Mouse (Mus musculus) heart, embryonic 12.5 days (tissue): ENCODE data around the gene Ucma. TPM values are rescaled to one million over a fixed set of nuclear protein-coding genes. Genes with fewer than 3 reads are reported as not detected.

ENCODE experiments used
- ATAC-seq: fragments of 200-750 bp; cut with Nextera tagmentation; 2 replicates; pipeline ENCODE4 v1.8.0; 2017; ENCODE audit warnings: moderate TSS enrichment, moderate library complexity; ENCODE audit not compliant: insufficient number of reproducible peaks, low FRiP score
- H3K27ac ChIP-seq: fragments of 300-500 bp; sonication (generic); 2 replicates; pipeline ENCODE4 v1.5.1; 2016; ENCODE audit warnings: mild to moderate bottlenecking, moderate library complexity; ENCODE audit not compliant: poor library complexity, severe bottlenecking
- H3K27me3 ChIP-seq: fragments of 300-500 bp; sonication (generic); replicated peaks from 2 replicates; pipeline ENCODE4 v1.6.1; 2016; ENCODE audit warnings: mild to moderate bottlenecking, moderate library complexity
- H3K36me3 ChIP-seq: fragments of 300-500 bp; sonication (generic); 2 replicates; pipeline ENCODE4 v1.6.1; 2016; ENCODE audit warnings: mild to moderate bottlenecking, moderate library complexity
- H3K4me1 ChIP-seq: fragments of 300-500 bp; sonication (generic); replicated peaks from 2 replicates; pipeline ENCODE4 v1.6.1; 2016; ENCODE audit warnings: mild to moderate bottlenecking
- H3K4me2 ChIP-seq: fragments of 300-500 bp; sonication (generic); 2 replicates; pipeline ENCODE4 v1.6.1; 2016; ENCODE audit warnings: mild to moderate bottlenecking, moderate library complexity
- H3K4me3 ChIP-seq: fragments of 300-500 bp; sonication (generic); 2 replicates; pipeline ENCODE4 v1.5.1; 2016; ENCODE audit warnings: mild to moderate bottlenecking
- H3K9ac ChIP-seq: fragments of 300-500 bp; sonication (generic); 2 replicates; pipeline ENCODE4 v1.6.1; 2016; ENCODE audit warnings: mild to moderate bottlenecking, moderate library complexity
- H3K9me3 ChIP-seq: fragments of 300-500 bp; sonication (generic); replicated peaks from 2 replicates; pipeline ENCODE4 v1.6.1; 2016; ENCODE audit warnings: mild to moderate bottlenecking, moderate library complexity
- WGBS: fragments of 180-500 bp; shearing (Covaris S2); methylation state at CpG from one replicate; pipeline ENCODE4 v1.1.7; 2016; 5-methylcytosine and 5-hydroxymethylcytosine counted together
- polyA plus RNA-seq: library from polyadenylated mRNA; unstranded; fragments of >200 nt; fragmentation: Nextera tagmentation; extraction: Ambion mirVana; gene quantifications from 2 replicates; pipeline ENCODE4 v1.2.1, GENCODE M21; 2016

Gene Ucma
- polyA plus RNA-seq, 1 experiment from 2014 or later, result not detected

DNA sequence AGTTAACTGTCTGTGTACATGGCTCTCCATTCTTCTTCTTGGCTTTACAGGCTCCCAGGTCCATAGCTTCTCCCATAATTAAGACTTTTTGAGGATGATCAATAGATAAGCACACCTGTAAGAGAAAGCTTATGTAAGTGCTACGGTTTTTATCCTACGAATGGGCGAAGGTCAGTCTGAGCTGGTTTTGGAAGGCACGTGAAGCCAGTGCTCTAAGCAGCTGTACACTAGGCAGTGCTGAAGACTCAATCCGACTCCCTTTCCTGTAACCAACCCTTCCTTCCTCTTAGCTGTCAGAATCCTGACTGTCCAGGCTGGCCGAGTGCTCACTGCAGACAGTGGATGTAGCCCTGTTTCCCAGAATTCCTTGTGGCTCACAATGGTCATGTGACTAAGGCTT is 25.3 kb downstream of the Ucma start:
- Histone ChIP-seq H3K27me3 (no peaks in the 10 kb centered on the region), H3K4me3 (no peak overlapping the region), H3K4me1 (no peaks in the 10 kb centered on the region), H3K36me3 (peaks cover 71% of the 10 kb centered on the region), H3K9ac (no peak overlapping the region), H3K27ac (no peak overlapping the region), H3K9me3 (no peaks in the 10 kb centered on the region), H3K4me2 (no peak overlapping the region)
- 91% methylated on average over 6 of the region's 6 CpGs for WGBS
- no peak for ATAC-seq

DNA sequence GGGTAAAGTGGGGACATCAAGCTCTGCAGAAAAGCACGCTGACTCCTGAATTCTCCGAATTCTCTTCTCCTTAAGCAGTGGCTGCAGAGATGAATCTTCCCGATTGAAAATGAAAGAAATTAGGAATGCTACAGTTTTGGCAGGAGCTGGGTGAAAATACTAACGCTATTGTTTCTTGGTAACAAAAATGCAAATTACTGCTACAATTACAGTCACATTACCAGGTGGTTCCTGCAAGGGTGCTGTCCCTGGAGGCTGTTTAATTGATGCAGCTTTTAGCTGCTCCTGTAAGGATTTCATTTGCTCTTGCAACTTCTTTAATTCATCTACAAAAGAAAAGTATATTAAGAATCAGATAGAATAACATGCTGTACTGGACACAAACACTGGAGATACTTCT is 31.2 kb downstream of the Ucma start:
- Histone ChIP-seq H3K4me1 (peaks cover 9% of the 10 kb centered on the region), H3K36me3 (peaks cover 63% of the 10 kb centered on the region), H3K4me3 (no peak overlapping the region), H3K27me3 (no peaks in the 10 kb centered on the region), H3K9ac (no peak overlapping the region), H3K9me3 (no peaks in the 10 kb centered on the region), H3K27ac (no peak overlapping the region), H3K4me2 (no peak overlapping the region)
- no peak for ATAC-seq
- WGBS, result 90% methylated on average over 4 of the region's 4 CpGs

DNA sequence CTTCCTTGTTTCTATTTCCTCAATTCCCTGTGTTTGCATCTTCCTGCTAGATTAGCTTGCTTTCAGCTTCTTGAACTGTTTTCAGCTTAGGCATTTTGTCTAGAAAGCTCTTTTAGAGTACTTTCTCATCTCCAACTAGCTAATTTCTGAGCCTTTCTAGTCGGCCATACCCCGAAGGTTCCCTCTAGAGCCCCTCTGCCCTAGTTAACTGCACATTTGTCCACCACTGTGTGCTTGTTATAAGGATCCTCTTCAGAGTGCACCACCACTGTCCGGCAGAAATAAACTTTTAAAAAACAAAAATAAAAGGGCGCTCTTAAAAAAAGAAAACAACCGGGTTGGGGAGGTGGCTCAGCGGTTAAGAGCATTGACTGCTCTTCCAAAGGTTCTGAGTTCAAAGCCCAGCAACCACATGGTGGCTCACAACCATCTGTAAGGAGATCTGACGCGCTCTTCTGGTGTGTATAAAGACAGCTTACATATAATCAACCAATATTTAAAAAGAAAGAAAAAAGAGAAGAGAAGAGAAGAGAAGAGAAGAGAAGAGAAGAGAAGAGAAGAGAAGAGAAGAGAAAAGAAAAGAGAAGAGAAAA is 36.1 kb downstream of the Ucma start:
- Histone ChIP-seq H3K4me1 (peaks cover 9% of the 10 kb centered on the region), H3K36me3 (peaks cover 25% of the 10 kb centered on the region), H3K4me3 (peak overlapping the region; percentile 77), H3K27me3 (no peaks in the 10 kb centered on the region), H3K27ac (no peak overlapping the region), H3K9me3 (0 out of 2 replicates have a peak, but pooled peaks cover 4% of the 10 kb centered on the region), H3K9ac (peak overlapping the region; percentile 71), H3K4me2 (peak overlapping the region; percentile 68)
- 15% methylated on average over 8 of the region's 8 CpGs for WGBS
- no peak for ATAC-seq

DNA sequence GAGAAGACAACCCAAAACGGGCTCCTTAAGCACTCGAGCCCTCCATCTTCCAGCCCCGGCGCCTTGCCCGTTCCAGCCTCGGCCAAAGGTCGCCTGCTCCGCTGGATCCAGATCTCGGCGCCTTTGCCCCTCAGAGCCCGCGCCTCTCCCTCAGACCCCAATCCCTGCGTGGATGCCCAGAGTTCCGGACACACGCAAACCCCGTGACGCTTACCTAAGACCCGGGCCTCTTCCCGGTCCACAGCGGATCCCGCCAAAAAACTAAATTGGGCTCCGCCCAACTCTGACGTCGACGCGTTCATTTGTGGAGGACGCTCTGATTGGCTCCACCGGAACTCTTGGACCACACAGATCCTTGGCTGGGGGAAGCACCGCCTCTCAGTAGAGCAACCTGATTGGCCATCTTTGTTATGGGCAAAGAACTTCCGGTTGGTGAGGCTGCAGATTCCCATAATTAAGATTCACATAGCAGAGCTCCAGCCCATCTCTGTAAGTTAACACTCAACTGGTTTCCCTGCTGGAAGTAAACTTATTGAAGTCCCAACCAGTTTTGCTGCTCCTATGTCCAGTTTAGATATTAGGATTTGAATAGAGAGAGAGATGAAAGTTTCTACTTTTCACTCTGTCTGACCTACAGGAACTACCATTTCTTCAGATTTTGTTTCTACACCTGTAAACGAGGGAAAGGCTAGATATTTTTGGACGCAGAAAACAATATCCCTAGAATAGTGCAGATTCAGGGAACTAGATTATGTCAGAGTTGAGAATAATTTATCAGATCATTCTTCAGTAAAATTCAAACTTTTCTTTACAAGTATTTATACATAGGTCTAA is 36.8 kb downstream of the Ucma start, which contains the start of gene Mcm10:
Gene Mcm10, minus strand, starts transcription at position 301 of the 834 bp plus-strand sequence.
- H3K27ac ChIP-seq, result no peak within 1 kb of the TSS
- peaks cover 9% of the 10 kb centered on the region for H3K4me1 ChIP-seq
- ATAC-seq, result peak; percentile 100
- H3K36me3 ChIP-seq, result peaks cover 19% of the 10 kb centered on the region
- WGBS, result 3% methylated on average over 32 of the region's 32 CpGs
- 0 out of 2 replicates have a peak, but pooled peaks cover 4% of the 10 kb centered on the region for H3K9me3 ChIP-seq
- H3K27me3 ChIP-seq, result no peaks in the 10 kb centered on the region
- H3K9ac ChIP-seq, result peak within 1 kb of the TSS; percentile 71
- peak within 1 kb of the TSS; percentile 68 for H3K4me2 ChIP-seq
- peak within 1 kb of the TSS; percentile 77 for H3K4me3 ChIP-seq

DNA sequence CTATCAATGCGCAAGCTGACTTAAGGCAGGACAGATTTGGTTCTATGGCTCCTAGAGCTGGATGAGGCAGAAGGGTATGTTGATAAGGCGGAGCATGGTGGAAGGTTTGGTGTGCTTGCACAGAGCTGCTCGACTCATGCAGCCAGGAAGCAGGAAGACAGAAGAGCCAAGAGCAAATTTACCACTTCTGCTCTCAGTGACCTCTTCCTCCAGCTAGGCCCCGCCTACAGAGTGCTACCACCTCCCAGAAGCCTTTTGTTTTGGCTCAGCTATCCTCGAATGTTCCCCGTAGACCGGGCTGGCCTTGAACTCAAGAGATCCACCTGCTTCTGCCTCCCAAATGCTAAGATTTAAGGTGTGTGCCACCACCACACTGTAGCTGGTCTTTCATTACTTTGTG is 38.7 kb downstream of the Ucma start:
- H3K9ac ChIP-seq, result no peak overlapping the region
- no peak overlapping the region for H3K4me2 ChIP-seq
- no peak overlapping the region for H3K27ac ChIP-seq
- no peaks in the 10 kb centered on the region for H3K27me3 ChIP-seq
- 0 out of 2 replicates have a peak, but pooled peaks cover 5% of the 10 kb centered on the region for H3K36me3 ChIP-seq
- peaks cover 9% of the 10 kb centered on the region for H3K4me1 ChIP-seq
- ATAC-seq, result no peak
- 68% methylated on average over 7 of the region's 7 CpGs for WGBS
- 0 out of 2 replicates have a peak, but pooled peaks cover 4% of the 10 kb centered on the region for H3K9me3 ChIP-seq
- no peak overlapping the region for H3K4me3 ChIP-seq

DNA sequence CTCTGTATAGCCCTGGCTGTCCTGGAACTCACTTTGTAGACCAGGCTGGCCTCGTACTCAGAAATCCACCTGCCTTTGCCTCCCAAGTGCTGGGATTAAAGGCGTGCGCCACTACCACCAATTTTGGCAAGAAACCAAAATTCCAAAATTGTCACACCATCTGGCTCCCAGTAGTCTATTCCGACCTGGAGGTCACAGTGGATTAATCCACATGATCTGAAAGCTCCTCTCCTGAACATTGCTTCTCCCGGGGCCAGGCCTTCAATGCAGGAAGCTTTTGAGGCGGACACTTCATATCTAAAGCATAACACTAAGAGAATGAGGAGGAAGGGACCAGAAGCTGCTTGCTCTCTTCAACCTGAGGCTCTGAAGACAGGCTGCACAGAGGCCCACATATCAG is 39.6 kb downstream of the Ucma start:
- H3K9me3 ChIP-seq, result 0 out of 2 replicates have a peak, but pooled peaks cover 4% of the 10 kb centered on the region
- H3K4me1 ChIP-seq, result peaks cover 9% of the 10 kb centered on the region
- WGBS, result 84% methylated on average over 6 of the region's 6 CpGs
- H3K4me2 ChIP-seq, result no peak overlapping the region
- H3K27me3 ChIP-seq, result no peaks in the 10 kb centered on the region
- H3K36me3 ChIP-seq, result no peaks in the 10 kb centered on the region
- H3K4me3 ChIP-seq, result no peak overlapping the region
- no peak overlapping the region for H3K9ac ChIP-seq
- H3K27ac ChIP-seq, result no peak overlapping the region
- ATAC-seq, result no peak

DNA sequence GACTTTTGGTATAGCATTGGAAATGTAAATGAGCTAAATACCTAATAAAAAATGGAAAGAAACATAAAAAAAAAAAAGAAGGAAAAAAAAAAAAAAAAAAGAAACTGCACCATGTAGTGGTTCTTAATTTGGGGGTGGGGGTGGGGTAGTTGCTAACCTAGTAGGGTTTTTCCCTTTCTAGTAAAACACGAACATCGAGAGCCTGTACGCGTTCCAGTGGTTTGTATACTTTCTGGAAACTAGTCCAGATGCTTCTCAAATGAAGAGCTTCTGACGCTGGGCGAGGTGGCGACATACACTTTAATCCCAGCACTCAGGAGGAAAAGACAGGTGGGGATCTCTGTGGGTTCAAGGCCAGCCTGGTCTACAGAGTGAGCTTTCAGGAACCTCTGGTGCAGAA is 41.0 kb downstream of the Ucma start:
- Histone ChIP-seq H3K4me1 (peaks cover 2% of the 10 kb centered on the region), H3K9me3 (0 out of 2 replicates have a peak, but pooled peaks cover 4% of the 10 kb centered on the region), H3K4me2 (no peak overlapping the region), H3K9ac (no peak overlapping the region), H3K27ac (no peak overlapping the region), H3K36me3 (no peaks in the 10 kb centered on the region), H3K27me3 (no peaks in the 10 kb centered on the region), H3K4me3 (no peak overlapping the region)
- WGBS, result 89% methylated on average over 7 of the region's 7 CpGs
- ATAC-seq, result no peak

DNA sequence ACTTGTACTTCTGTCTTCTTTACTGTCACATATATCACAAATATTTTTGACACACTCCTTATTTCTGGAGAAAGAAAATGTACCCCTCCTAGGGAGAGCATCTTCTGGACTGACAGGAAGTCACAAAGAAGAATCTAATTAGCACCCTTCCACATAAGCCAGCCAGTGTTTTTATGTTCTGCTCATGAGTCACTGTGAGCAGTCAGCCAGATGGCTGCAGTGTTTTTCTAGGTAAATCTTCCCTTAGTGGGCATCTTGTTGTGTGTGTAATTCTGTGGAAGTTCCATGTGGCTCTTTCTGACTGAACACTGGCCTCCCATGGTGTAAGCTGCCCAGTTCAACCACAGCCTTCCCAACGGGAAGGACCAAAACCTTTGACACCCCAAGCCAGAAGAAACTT is 43.8 kb downstream of the Ucma start:
- no peak overlapping the region for H3K27ac ChIP-seq
- 59% methylated on average over 1 of the region's 1 CpGs for WGBS
- H3K27me3 ChIP-seq, result no peaks in the 10 kb centered on the region
- H3K4me1 ChIP-seq, result peaks cover 4% of the 10 kb centered on the region; the same call in 1 of the 2 replicates
- no peaks in the 10 kb centered on the region for H3K36me3 ChIP-seq
- no peak overlapping the region for H3K4me2 ChIP-seq
- no peak overlapping the region for H3K4me3 ChIP-seq
- no peak for ATAC-seq
- no peak overlapping the region for H3K9ac ChIP-seq
- 0 out of 2 replicates have a peak, but pooled peaks cover 1% of the 10 kb centered on the region for H3K9me3 ChIP-seq

DNA sequence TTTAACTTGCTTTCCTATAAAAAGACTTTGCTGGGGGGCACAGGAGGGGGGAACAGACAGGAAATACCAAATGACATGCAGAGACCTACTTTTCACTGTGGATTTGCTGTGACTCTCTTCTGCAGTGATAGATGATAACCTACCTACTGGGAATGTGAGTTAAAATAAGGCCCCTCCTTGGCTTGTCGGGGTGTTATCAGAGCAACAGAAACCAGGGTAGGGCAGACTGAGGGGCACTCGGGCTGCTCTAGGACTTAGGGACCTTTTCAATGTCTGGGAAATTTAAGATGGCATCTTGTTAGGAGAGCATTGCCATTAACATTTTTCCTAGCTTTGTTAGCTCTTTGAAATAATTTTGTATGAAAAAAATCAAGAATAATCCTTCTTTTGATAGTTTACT is 47.4 kb downstream of the Ucma start:
- Histone ChIP-seq H3K9ac (no peak overlapping the region), H3K9me3 (no peaks in the 10 kb centered on the region), H3K4me1 (peaks cover 4% of the 10 kb centered on the region; the same call in 1 of the 2 replicates), H3K27me3 (no peaks in the 10 kb centered on the region), H3K36me3 (peaks cover 10% of the 10 kb centered on the region; the same call in 1 of the 2 replicates), H3K4me2 (no peak overlapping the region), H3K27ac (no peak overlapping the region), H3K4me3 (no peak overlapping the region)
- WGBS, result 13% methylated on average over 2 of the region's 2 CpGs
- no peak for ATAC-seq

DNA sequence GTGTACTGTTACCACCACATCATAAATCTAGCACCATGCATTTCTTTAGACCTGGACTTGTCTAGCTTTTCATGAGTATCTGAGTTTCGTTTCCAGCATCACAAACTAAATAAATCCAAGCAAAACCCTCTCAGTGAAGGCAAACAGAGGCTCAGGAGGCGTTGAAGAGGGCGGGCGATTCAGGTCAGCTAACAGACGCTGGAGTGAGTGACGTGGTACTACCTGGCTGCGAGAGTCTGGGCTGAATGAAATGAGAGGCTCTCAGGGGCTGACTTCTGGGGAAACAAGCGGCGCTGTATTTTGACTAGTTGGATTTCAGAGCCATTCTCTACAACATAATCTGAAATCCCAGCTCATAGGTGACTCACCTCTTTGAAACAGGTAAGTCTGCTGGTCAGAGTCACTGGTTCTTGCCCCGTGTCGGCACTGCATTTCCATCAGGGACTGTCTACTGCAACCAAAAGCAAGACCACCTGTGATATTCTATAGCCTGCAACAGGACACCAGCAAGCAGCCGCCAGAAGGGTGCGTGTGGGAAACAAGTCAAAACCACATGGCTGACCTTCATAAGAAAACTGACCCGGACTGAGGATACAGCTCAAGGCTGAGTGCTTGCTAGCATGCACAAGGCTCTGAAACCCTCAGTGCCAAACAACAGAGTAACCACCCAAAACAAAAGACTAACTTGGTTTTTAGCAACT is 47.9 kb downstream of the Ucma start:
- peaks cover 6% of the 10 kb centered on the region; the same call in 1 of the 2 replicates for H3K4me1 ChIP-seq
- no peak overlapping the region for H3K27ac ChIP-seq
- no peak overlapping the region for H3K4me3 ChIP-seq
- H3K9ac ChIP-seq, result no peak overlapping the region
- H3K4me2 ChIP-seq, result no peak overlapping the region
- 77% methylated on average over 14 of the region's 14 CpGs for WGBS
- H3K9me3 ChIP-seq, result no peaks in the 10 kb centered on the region
- H3K36me3 ChIP-seq, result peaks cover 10% of the 10 kb centered on the region; the same call in 1 of the 2 replicates
- H3K27me3 ChIP-seq, result no peaks in the 10 kb centered on the region
- ATAC-seq, result no peak
